Mouse (Mus musculus): ENCODE measurements at regions not wholly inside any gene's neighbourhood (a gene's known extent, or its start where the extent isn't known, plus 50 kb on each side); places are given as distances from the start of the nearest gene placed in this dataset.
A peak's percentile ranks its signal among the peaks of the same experiment; 100 is the strongest.

GRCm38 (mm10) chr15:37133916-37134315 lies 126.3 kb upstream of the Zfp706 start:
- 29% methylated on average over 5 of the region's 5 CpGs for WGBS
- Histone ChIP-seq H3K9me3 (no peaks in the 10 kb centered on the region), H3K27ac (no peak overlapping the region), H3K4me3 (no peak overlapping the region), H3K4me1 (peaks cover 20% of the 10 kb centered on the region), H3K36me3 (replicated peaks) (no peaks in the 10 kb centered on the region), H3K4me2 (no peak overlapping the region), H3K27me3 (replicated peaks) (no peaks in the 10 kb centered on the region), H3K9ac (no peak overlapping the region)
- ATAC-seq (replicated peaks): peak; percentile 80

GRCm38 (mm10) chr15:37127681-37128080 lies 120.1 kb upstream of the Zfp706 start:
- H3K27me3 ChIP-seq (replicated peaks): no peaks in the 10 kb centered on the region
- H3K9me3 ChIP-seq: no peaks in the 10 kb centered on the region
- no peak overlapping the region for H3K9ac ChIP-seq
- H3K27ac ChIP-seq: no peak overlapping the region
- H3K4me1 ChIP-seq: no peaks in the 10 kb centered on the region
- no peak overlapping the region for H3K4me3 ChIP-seq
- ATAC-seq (replicated peaks): no peak
- H3K36me3 ChIP-seq (replicated peaks): no peaks in the 10 kb centered on the region
- H3K4me2 ChIP-seq: no peak overlapping the region
- WGBS: 84% methylated on average over 7 of the region's 7 CpGs

GRCm38 (mm10) chr15:37127170-37127569 lies 119.6 kb upstream of the Zfp706 start:
- Histone ChIP-seq H3K36me3 (replicated peaks) (no peaks in the 10 kb centered on the region), H3K4me3 (no peak overlapping the region), H3K27me3 (replicated peaks) (no peaks in the 10 kb centered on the region), H3K9me3 (no peaks in the 10 kb centered on the region), H3K4me2 (no peak overlapping the region), H3K27ac (no peak overlapping the region), H3K9ac (no peak overlapping the region), H3K4me1 (no peaks in the 10 kb centered on the region)
- no peak for ATAC-seq (replicated peaks)
- WGBS: 88% methylated on average over 4 of the region's 4 CpGs

GRCm38 (mm10) chr15:37125823-37126222 lies 118.2 kb upstream of the Zfp706 start:
- H3K4me3 ChIP-seq: no peak overlapping the region
- H3K9me3 ChIP-seq: no peaks in the 10 kb centered on the region
- no peak for ATAC-seq (replicated peaks)
- WGBS: 76% methylated on average over 4 of the region's 4 CpGs
- no peak overlapping the region for H3K27ac ChIP-seq
- no peaks in the 10 kb centered on the region for H3K27me3 ChIP-seq (replicated peaks)
- no peak overlapping the region for H3K9ac ChIP-seq
- H3K4me2 ChIP-seq: no peak overlapping the region
- no peaks in the 10 kb centered on the region for H3K4me1 ChIP-seq
- no peaks in the 10 kb centered on the region for H3K36me3 ChIP-seq (replicated peaks)

- H3K36me3 ChIP-seq (replicated peaks): no peaks in the 10 kb centered on the region
- H3K9me3 ChIP-seq: no peaks in the 10 kb centered on the region
Observed at GRCm38 (mm10) chr15:37124951-37125350, 117.4 kb upstream of the Zfp706 start.

GRCm38 (mm10) chr15:37124299-37124698 lies 116.7 kb upstream of the Zfp706 start:
- H3K27ac ChIP-seq: no peak overlapping the region
- H3K9me3 ChIP-seq: no peaks in the 10 kb centered on the region
- H3K27me3 ChIP-seq (replicated peaks): no peaks in the 10 kb centered on the region
- no peak overlapping the region for H3K4me3 ChIP-seq
- H3K9ac ChIP-seq: no peak overlapping the region
- no peaks in the 10 kb centered on the region for H3K36me3 ChIP-seq (replicated peaks)
- no peak for ATAC-seq (replicated peaks)
- no peaks in the 10 kb centered on the region for H3K4me1 ChIP-seq
- 86% methylated on average over 7 of the region's 7 CpGs for WGBS
- H3K4me2 ChIP-seq: no peak overlapping the region

More at GRCm38 (mm10) chr15:37124951-37125350, 117.4 kb upstream of the Zfp706 start:
- no peak for ATAC-seq (replicated peaks)
- no peak overlapping the region for H3K9ac ChIP-seq
- H3K4me2 ChIP-seq: no peak overlapping the region
- no peak overlapping the region for H3K4me3 ChIP-seq
- H3K4me1 ChIP-seq: no peaks in the 10 kb centered on the region
- no peak overlapping the region for H3K27ac ChIP-seq
- no peaks in the 10 kb centered on the region for H3K27me3 ChIP-seq (replicated peaks)
- 86% methylated on average over 2 of the region's 2 CpGs for WGBS

GRCm38 (mm10) chr15:37120381-37120780 lies 112.8 kb upstream of the Zfp706 start:
- no peaks in the 10 kb centered on the region for H3K27me3 ChIP-seq (replicated peaks)
- H3K36me3 ChIP-seq (replicated peaks): no peaks in the 10 kb centered on the region
- H3K4me3 ChIP-seq: no peak overlapping the region
- H3K9me3 ChIP-seq: no peaks in the 10 kb centered on the region
- no peak overlapping the region for H3K9ac ChIP-seq
- H3K4me1 ChIP-seq: no peaks in the 10 kb centered on the region
- ATAC-seq (replicated peaks): no peak
- H3K4me2 ChIP-seq: no peak overlapping the region
- H3K27ac ChIP-seq: no peak overlapping the region
- 19% methylated on average over 6 of the region's 6 CpGs for WGBS

GRCm38 (mm10) chr15:37114119-37114518 lies 106.5 kb upstream of the Zfp706 start:
- Histone ChIP-seq H3K9me3 (no peaks in the 10 kb centered on the region), H3K27me3 (replicated peaks) (no peaks in the 10 kb centered on the region), H3K4me1 (no peaks in the 10 kb centered on the region), H3K4me3 (no peak overlapping the region), H3K9ac (no peak overlapping the region), H3K36me3 (replicated peaks) (no peaks in the 10 kb centered on the region), H3K4me2 (no peak overlapping the region), H3K27ac (no peak overlapping the region)
- ATAC-seq (replicated peaks): peak; percentile 45; the same call in 1 of the 2 replicates
- WGBS: 13% methylated on average over 8 of the region's 8 CpGs

- Histone ChIP-seq H3K9me3 (no peaks in the 10 kb centered on the region), H3K27ac (no peak overlapping the region), H3K4me1 (no peaks in the 10 kb centered on the region), H3K27me3 (replicated peaks) (no peaks in the 10 kb centered on the region), H3K4me2 (no peak overlapping the region), H3K4me3 (no peak overlapping the region), H3K9ac (no peak overlapping the region), H3K36me3 (replicated peaks) (no peaks in the 10 kb centered on the region)
- 94% methylated on average over 14 of the region's 14 CpGs for WGBS
- no peak for ATAC-seq (replicated peaks)
Observed at GRCm38 (mm10) chr15:37110462-37110861, 102.9 kb upstream of the Zfp706 start.

- Histone ChIP-seq H3K4me2 (no peak overlapping the region), H3K4me3 (no peak overlapping the region), H3K9ac (no peak overlapping the region), H3K4me1 (no peaks in the 10 kb centered on the region), H3K36me3 (replicated peaks) (no peaks in the 10 kb centered on the region), H3K27me3 (replicated peaks) (no peaks in the 10 kb centered on the region), H3K27ac (no peak overlapping the region), H3K9me3 (no peaks in the 10 kb centered on the region)
- 35% methylated on average over 2 of the region's 2 CpGs for WGBS
- peak; percentile 49; the same call in 1 of the 2 replicates for ATAC-seq (replicated peaks)
Observed at GRCm38 (mm10) chr15:37102035-37102555, 94.5 kb upstream of the Zfp706 start.

GRCm38 (mm10) chr15:37101419-37101818 lies 93.8 kb upstream of the Zfp706 start:
- H3K27ac ChIP-seq: no peak overlapping the region
- H3K4me3 ChIP-seq: no peak overlapping the region
- no peak for ATAC-seq (replicated peaks)
- H3K9ac ChIP-seq: no peak overlapping the region
- no peaks in the 10 kb centered on the region for H3K4me1 ChIP-seq
- no peaks in the 10 kb centered on the region for H3K27me3 ChIP-seq (replicated peaks)
- no peaks in the 10 kb centered on the region for H3K36me3 ChIP-seq (replicated peaks)
- no peak overlapping the region for H3K4me2 ChIP-seq
- 90% methylated on average over 1 of the region's 1 CpGs for WGBS
- H3K9me3 ChIP-seq: no peaks in the 10 kb centered on the region

- no peak overlapping the region for H3K9ac ChIP-seq
- no peaks in the 10 kb centered on the region for H3K27me3 ChIP-seq (replicated peaks)
- ATAC-seq (replicated peaks): no peak
- H3K27ac ChIP-seq: no peak overlapping the region
- H3K4me2 ChIP-seq: no peak overlapping the region
- H3K9me3 ChIP-seq: no peaks in the 10 kb centered on the region
- H3K4me1 ChIP-seq: no peaks in the 10 kb centered on the region
- no peaks in the 10 kb centered on the region for H3K36me3 ChIP-seq (replicated peaks)
- WGBS: 97% methylated on average over 6 of the region's 6 CpGs
- no peak overlapping the region for H3K4me3 ChIP-seq
Observed at GRCm38 (mm10) chr15:37100767-37101288, 93.3 kb upstream of the Zfp706 start.
